Mouse (Mus musculus) stomach, postnatal 0 days (tissue): ENCODE data around the gene Traf3ip2. TPM values are rescaled to one million over a fixed set of nuclear protein-coding genes. Genes with fewer than 3 reads are reported as not detected.

Source experiments
- ATAC-seq: fragments of 200-750 bp; cut with Nextera tagmentation; 2 replicates; pipeline ENCODE4 v1.8.0; 2017; ENCODE audit not compliant: low FRiP score, low TSS enrichment
- DNase-seq: peaks from one replicate; pipeline ENCODE4 v3.0.0-alpha.2; 2016; ENCODE audit warnings: low spot score
- H3K27ac ChIP-seq: fragments of 300-500 bp; sonication (generic); replicated peaks from 2 replicates; pipeline ENCODE4 v1.5.1; 2014; ENCODE audit warnings: mild to moderate bottlenecking, control low read depth
- H3K27me3 ChIP-seq: fragments of 300-500 bp; sonication (generic); 2 replicates; pipeline ENCODE4 v1.6.1; 2014; ENCODE audit warnings: low read length; ENCODE audit not compliant: control insufficient read depth, insufficient read depth
- H3K36me3 ChIP-seq: fragments of 300-500 bp; sonication (generic); 2 replicates; pipeline ENCODE4 v1.6.1; 2014; ENCODE audit warnings: low read length, mixed read lengths; ENCODE audit not compliant: control insufficient read depth, insufficient read depth
- H3K4me1 ChIP-seq: fragments of 300-500 bp; sonication (generic); replicated peaks from 2 replicates; pipeline ENCODE4 v1.6.1; 2014; ENCODE audit warnings: antibody characterized with exemption; ENCODE audit not compliant: control insufficient read depth, insufficient read depth
- H3K4me2 ChIP-seq: fragments of 300-500 bp; sonication (generic); replicated peaks from 2 replicates; pipeline ENCODE4 v1.6.1; 2014; ENCODE audit warnings: low read depth, mild to moderate bottlenecking, control low read depth, moderate library complexity
- H3K4me3 ChIP-seq: fragments of 300-500 bp; sonication (generic); 2 replicates; pipeline ENCODE4 v1.5.1; 2014; ENCODE audit warnings: low read depth, low read length, control low read depth
- H3K9ac ChIP-seq: fragments of 300-500 bp; sonication (generic); 2 replicates; pipeline ENCODE4 v1.6.1; 2014; ENCODE audit warnings: mild to moderate bottlenecking, low read length, control low read depth, mixed read lengths
- H3K9me3 ChIP-seq: fragments of 300-500 bp; sonication (generic); 2 replicates; pipeline ENCODE4 v1.6.1; 2016; ENCODE audit warnings: low read length; ENCODE audit not compliant: control insufficient read depth
- CTCF ChIP-seq: IDR thresholded peaks from 2 replicates; pipeline ENCODE4 v1.5.1; 2016; ENCODE audit warnings: antibody characterized with exemption, low read depth, mild to moderate bottlenecking, moderate library complexity
- EP300 ChIP-seq: optimal IDR thresholded peaks from 2 replicates; pipeline ENCODE3; 2016; ENCODE audit warnings: antibody characterized with exemption
- WGBS: fragments of 180-500 bp; shearing (Covaris S2); extraction: QIAGEN DNeasy Blood & Tissue Kit; methylation state at CpG from one replicate; pipeline ENCODE4 v1.1.7; 2014; 5-methylcytosine and 5-hydroxymethylcytosine counted together
- polyA plus RNA-seq: library from polyadenylated mRNA; unstranded; fragments of >200 nt; fragmentation: Nextera tagmentation; extraction: Ambion mirVana; gene quantifications from 2 replicates; pipeline ENCODE4 v1.2.1, GENCODE M21; 2015

The Traf3ip2 gene
- polyA plus RNA-seq, 1 experiment from 2014 or later, result 19.4 TPM

DNA sequence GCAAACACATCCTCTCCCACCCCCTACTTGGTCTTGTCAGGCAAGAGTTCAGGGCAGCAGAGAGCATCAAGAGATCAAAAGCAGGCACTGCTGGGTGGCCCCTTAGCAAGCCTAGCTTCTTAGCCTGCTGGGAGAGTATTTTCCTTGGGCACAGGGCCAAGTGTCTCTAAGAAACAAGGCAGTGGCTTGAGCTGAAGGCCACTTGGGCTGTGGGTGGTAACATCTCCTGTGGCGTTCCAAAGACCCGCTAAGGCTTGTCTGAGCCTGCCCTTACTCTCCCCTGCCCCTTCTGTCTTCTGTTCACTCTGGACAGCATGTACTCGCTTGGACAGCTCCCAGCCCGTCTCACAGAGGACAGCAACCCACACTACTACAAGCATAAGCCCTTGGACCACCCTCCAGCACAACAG is 28.1 kb downstream of the Traf3ip2 start:
- Histone ChIP-seq H3K27ac (peak overlapping the region; percentile 86), H3K9ac (no peak overlapping the region), H3K4me3 (no peak overlapping the region), H3K9me3 (no peaks in the 10 kb centered on the region), H3K27me3 (no peaks in the 10 kb centered on the region), H3K4me2 (no peak overlapping the region), H3K36me3 (peaks cover 8% of the 10 kb centered on the region), H3K4me1 (peaks cover 6% of the 10 kb centered on the region)
- 28% methylated on average over 4 of the region's 4 CpGs for WGBS
- no peak for DNase-seq
- ATAC-seq, result peak; percentile 51; the same call in 1 of the 2 replicates
- TF ChIP-seq EP300 (no peak), CTCF (no peak)

DNA sequence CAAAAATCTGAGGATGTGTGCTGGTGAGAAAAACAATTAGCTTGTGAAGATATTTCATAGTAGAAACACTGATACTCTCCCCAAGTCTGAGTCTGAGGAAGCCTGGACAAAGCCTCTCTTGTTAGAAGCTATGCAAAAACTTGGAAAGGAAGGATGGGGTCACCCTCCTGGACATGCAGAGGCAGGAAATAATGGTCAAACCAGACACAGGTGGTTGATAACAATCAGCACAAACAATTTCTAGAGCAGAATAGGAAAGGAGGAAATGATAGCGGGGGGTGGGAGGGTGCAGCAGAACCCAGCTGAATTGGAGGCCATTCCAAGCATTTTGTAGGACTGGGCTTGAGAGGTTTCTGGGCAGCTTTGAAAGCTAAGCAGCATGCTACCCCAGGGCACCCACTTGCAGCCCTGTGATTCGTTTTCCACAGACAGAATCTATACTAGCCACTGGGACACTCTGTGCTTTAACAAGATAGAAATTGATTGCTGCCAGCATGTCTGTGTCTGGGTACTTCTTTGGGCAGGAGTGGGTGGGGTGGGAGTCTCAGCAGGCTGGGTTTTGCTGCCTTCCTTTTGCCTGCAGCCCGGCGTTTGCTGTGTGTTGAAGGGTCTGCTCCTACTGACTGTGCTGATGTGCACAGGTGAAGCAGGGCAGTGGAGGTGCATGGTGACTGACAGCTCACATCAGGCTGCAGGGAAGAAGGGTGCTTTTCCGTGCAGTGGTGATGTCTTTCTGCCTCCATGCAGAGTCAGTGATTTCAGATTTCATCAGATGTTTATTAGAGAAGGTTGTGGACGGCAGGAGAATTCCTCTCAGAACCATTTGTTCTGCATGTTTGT is 33.3 kb downstream of the Traf3ip2 start:
- Histone ChIP-seq H3K9me3 (no peaks in the 10 kb centered on the region), H3K9ac (no peak overlapping the region), H3K4me1 (0 out of 2 replicates have a peak, but pooled peaks cover 3% of the 10 kb centered on the region), H3K4me3 (no peak overlapping the region), H3K36me3 (peaks cover 11% of the 10 kb centered on the region), H3K4me2 (no peak overlapping the region), H3K27me3 (no peaks in the 10 kb centered on the region), H3K27ac (peak overlapping the region; percentile 56)
- 26% methylated on average over 6 of the region's 6 CpGs for WGBS
- ATAC-seq (peak; percentile 27; the same call in 1 of the 2 replicates), DNase-seq (no peak)
- TF ChIP-seq CTCF (no peak), EP300 (no peak)

DNA sequence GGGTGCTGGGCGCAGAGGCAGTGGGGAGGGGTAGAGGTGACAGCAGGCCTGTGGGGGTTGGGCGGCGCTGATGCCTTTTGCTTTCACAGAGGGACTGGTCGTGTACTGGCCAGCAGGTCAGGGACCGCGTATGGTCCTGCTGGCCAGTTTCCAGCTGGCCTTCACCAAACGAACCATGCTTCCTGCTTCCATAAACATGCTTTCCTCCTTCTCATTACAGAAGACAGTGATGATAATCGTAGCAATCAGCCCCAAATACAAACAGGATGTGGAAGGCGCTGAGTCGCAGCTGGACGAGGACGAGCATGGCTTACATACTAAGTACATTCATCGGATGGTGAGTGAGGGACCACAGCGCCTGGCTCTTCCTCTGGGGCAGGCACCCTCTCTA is 33.9 kb downstream of the Traf3ip2 start:
- H3K4me2 ChIP-seq, result no peak overlapping the region
- peak overlapping the region; percentile 56 for H3K27ac ChIP-seq
- peaks cover 15% of the 10 kb centered on the region for H3K36me3 ChIP-seq
- H3K4me1 ChIP-seq, result 0 out of 2 replicates have a peak, but pooled peaks cover 3% of the 10 kb centered on the region
- TF ChIP-seq EP300, result no peak
- no peak for TF ChIP-seq CTCF
- H3K9ac ChIP-seq, result peak overlapping the region; percentile 18; the same call in 1 of the 2 replicates
- H3K4me3 ChIP-seq, result no peak overlapping the region
- DNase-seq (no peak), ATAC-seq (peak; percentile 48; the same call in 1 of the 2 replicates)
- H3K9me3 ChIP-seq, result no peaks in the 10 kb centered on the region
- H3K27me3 ChIP-seq, result no peaks in the 10 kb centered on the region
- WGBS, result 33% methylated on average over 14 of the region's 14 CpGs

DNA sequence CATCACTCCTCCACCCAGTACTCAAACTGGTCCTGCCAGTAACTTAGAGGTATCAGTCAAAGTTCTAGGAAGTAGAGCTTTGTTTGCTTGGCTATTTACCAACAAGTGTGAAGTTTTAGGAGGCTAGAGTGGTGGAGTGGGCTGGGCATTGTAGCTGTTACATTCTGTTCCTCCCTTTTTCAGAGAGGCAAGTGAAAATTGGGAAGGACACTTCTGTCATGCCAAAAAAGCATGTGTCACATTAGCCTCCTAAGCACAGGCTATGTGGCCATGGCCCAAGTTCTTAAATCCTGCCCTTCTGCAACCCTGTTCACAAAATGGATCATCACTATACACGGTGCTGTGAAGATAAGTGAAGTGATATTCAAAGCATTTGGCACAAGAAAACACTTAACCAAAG is 34.4 kb downstream of the Traf3ip2 start:
- H3K27ac ChIP-seq, result peak overlapping the region; percentile 56
- ATAC-seq, result 0 out of 2 replicates have a peak, but pooled peaks have one; percentile 19

DNA sequence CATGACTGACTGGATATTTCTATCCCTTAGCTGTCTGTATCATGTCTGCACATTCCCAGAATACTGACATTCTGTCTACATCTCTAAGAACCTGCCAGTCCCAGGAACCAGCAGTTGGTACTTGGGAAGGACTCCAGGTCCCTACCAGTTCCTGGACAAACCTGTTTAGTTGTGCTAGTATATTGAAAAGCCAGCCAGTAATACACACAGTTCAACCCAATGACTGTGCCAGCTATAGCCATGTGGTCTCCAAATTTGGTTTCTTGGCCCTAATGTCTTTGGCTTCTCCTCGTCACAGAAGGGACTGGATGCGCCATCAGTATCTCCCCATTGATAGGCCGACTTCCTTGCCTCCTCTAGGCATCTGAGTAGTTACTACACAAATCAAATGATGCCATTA is 35.5 kb downstream of the Traf3ip2 start:
- H3K4me2 ChIP-seq, result no peak overlapping the region
- H3K27ac ChIP-seq, result no peak overlapping the region
- no peaks in the 10 kb centered on the region for H3K27me3 ChIP-seq
- no peak overlapping the region for H3K4me3 ChIP-seq
- TF ChIP-seq CTCF (no peak), EP300 (no peak)
- H3K4me1 ChIP-seq, result 0 out of 2 replicates have a peak, but pooled peaks cover 3% of the 10 kb centered on the region
- ATAC-seq (no peak), DNase-seq (no peak)
- 94% methylated on average over 3 of the region's 3 CpGs for WGBS
- H3K9ac ChIP-seq, result no peak overlapping the region
- H3K9me3 ChIP-seq, result no peaks in the 10 kb centered on the region
- peaks cover 19% of the 10 kb centered on the region for H3K36me3 ChIP-seq

More for the DNA sequence above, 34.4 kb downstream of the Traf3ip2 start:
- no peak overlapping the region for H3K9ac ChIP-seq
- H3K9me3 ChIP-seq, result no peaks in the 10 kb centered on the region
- no peak overlapping the region for H3K4me2 ChIP-seq
- no peak for DNase-seq
- WGBS, result 39% methylated on average over 1 of the region's 1 CpGs
- H3K4me3 ChIP-seq, result no peak overlapping the region
- peaks cover 19% of the 10 kb centered on the region for H3K36me3 ChIP-seq
- TF ChIP-seq EP300 (no peak), CTCF (no peak)
- 0 out of 2 replicates have a peak, but pooled peaks cover 3% of the 10 kb centered on the region for H3K4me1 ChIP-seq
- no peaks in the 10 kb centered on the region for H3K27me3 ChIP-seq

DNA sequence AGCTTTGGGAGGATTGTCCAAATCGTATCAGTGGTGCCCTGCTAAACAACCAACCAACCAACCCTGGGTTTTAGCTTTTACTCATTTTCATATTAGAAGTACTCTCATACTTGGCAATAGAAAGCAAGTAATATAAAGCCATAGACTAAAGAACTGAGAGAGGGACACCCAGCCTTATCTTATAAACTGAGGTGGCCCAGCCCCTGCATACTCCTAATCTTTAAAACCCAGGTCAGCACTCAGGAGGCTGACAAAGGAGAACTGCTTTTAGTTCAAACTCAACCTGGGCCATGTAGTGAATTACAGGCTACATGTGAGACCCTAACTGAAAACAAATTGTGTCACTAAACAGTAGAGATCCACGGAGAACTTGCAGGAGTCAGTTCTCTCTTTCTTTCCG is 36.8 kb downstream of the Traf3ip2 start:
- Histone ChIP-seq H3K27me3 (no peaks in the 10 kb centered on the region), H3K9ac (no peak overlapping the region), H3K9me3 (no peaks in the 10 kb centered on the region), H3K36me3 (peaks cover 19% of the 10 kb centered on the region), H3K4me2 (no peak overlapping the region), H3K4me3 (no peak overlapping the region), H3K4me1 (0 out of 2 replicates have a peak, but pooled peaks cover 3% of the 10 kb centered on the region), H3K27ac (no peak overlapping the region)
- ATAC-seq (no peak), DNase-seq (no peak)
- WGBS, result 94% methylated on average over 3 of the region's 3 CpGs
- TF ChIP-seq EP300 (no peak), CTCF (no peak)
